Mouse (Mus musculus): ENCODE data around the gene Acr.

- no peak for TF ChIP-seq CTCF (IDR thresholded peaks at IDR 0.05; ENCODE audit: extremely low read depth, insufficient read length, insufficient replicate concordance, low read depth, low read length)
- TF ChIP-seq POLR2A (IDR thresholded peaks at IDR 0.05; ENCODE audit: low read depth, low read length), result no peak
Observed at GRCm38 (mm10) chr15:89521951-89522350, 46.2 kb upstream of the Acr start.
